Mouse (Mus musculus) left cerebral cortex, postnatal 25 days (tissue): Measurements from ENCODE around the gene Gm13279. TPM values are rescaled to one million over a fixed set of nuclear protein-coding genes. Genes with fewer than 3 reads are reported as not detected.
A peak's percentile ranks its signal among the peaks of the same experiment; 100 is the strongest.
"Not testable (repeated sequence)": the region's sequence is repeated elsewhere in the genome, so short reads cannot be mapped to it uniquely, and the experiment has no call there.

Experiments
- DNase-seq, 2 experiments: peaks; one replicate each; pipeline ENCODE4 v3.0.0; 2022; ENCODE audit warnings: low spot score in 2 of 2, mixed read lengths in 1 of 2
- intact Hi-C: fragments of 180-260 bp; cut with DNase I; formaldehyde crosslinking; loops from one replicate; pipeline ENCODE4 v1.15.1; 2025
- total RNA-seq, 2 experiments: library from RNA; stranded (reverse); gene quantifications; 2 replicates each; pipeline ENCODE4 v1.2.3; 2021

Gene Gm13279
- total RNA-seq, 2 experiments from 2014 or later = not detected

GRCm38 (mm10) chr4:88791250-88791649 lies 5.9 kb upstream of the Gm13279 start, which contains the start of gene Gm13278:
Gene Gm13278, plus strand, starts transcription at chr4:88791550.
- intact Hi-C loops, DNase-seq: not testable (repeated sequence)

GRCm38 (mm10) chr4:88793936-88794675 lies 3.1 kb upstream of the Gm13279 start, which contains the start of gene Gm13275:
Gene Gm13275, plus strand, starts transcription at chr4:88794487.
- DNase-seq = peak; percentile 32 to 41
- intact Hi-C loops = not testable (repeated sequence)

DNA sequence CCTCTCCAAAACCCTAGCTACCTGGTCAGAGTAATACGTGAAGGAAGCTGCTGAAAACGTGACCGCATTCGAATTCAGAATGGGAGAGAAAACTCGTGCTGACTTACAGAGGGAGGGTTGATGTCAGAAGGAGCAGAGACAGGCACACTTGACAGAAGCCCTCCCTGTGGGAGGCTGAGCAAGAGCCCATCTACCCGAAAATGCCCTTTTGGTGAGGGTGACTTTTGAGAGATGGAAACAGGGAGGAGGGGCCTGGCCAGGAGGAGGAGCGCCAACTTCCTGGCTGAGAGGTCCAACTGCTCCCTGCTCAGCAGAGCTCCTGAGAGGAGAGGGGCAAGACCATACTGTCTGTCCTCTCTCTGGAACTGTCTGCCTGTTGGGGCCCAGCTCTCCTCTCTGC lies 2.2 kb downstream of the Gm13279 start, which contains the start of gene Gm13285:
Gm13285 (plus strand) TSS at position 301 of the 400 bp plus-strand sequence.
- intact Hi-C loops, DNase-seq: not testable (repeated sequence)

- DNase-seq, intact Hi-C loops: not testable (repeated sequence)
These were observed 5.8 kb downstream of the Gm13279 start, which contains the start of gene Gm13287 for GRCm38 (mm10) chr4:88802954-88803353. Gene Gm13287, plus strand, starts transcription at chr4:88803254.

GRCm38 (mm10) chr4:88805231-88805630 lies 8.0 kb downstream of the Gm13279 start, which contains the start of gene Gm13288:
Gene Gm13288, plus strand, starts transcription at chr4:88805531.
- DNase-seq = not testable (repeated sequence)

DNA sequence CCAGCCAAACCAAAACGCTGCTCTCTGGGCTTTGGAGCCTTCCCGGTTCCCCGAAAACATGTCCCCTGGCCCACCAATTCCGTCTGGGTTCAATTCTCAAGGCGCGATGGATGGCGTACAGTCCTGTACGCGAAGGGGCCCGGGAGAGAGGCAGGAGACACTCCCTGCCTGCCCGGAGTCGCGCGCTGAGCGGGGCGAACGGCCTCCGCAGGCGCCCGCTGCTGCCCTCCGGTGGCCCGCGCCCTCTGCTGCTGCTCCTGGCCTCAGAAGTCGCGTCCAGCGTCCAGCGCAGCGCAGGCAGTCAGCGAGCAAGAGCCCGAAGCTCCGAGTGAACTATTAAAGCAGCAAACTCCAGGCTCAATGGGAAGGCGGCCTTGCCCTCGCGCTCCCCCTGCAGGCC lies 8.6 kb downstream of the Gm13279 start:
- DNase-seq, intact Hi-C loops: not testable (repeated sequence)

More at GRCm38 (mm10) chr4:88805231-88805630, 8.0 kb downstream of the Gm13279 start, which contains the start of gene Gm13288:
- intact Hi-C loops = not testable (repeated sequence)

- intact Hi-C loops = no loop called here
These were observed 18.7 kb downstream of the Gm13279 start, which contains the start of gene Ifna7 for GRCm38 (mm10) chr4:88815928-88816327. Gene Ifna7, plus strand, starts transcription at chr4:88816228.

GRCm38 (mm10) chr4:88819659-88820058 lies 22.5 kb downstream of the Gm13279 start, which contains the start of gene Ifna11:
Gene Ifna11, plus strand, starts transcription at chr4:88819959.
- DNase-seq = no peak
- intact Hi-C loops = no loop called here

More at GRCm38 (mm10) chr4:88815928-88816327, 18.7 kb downstream of the Gm13279 start, which contains the start of gene Ifna7:
- no peak for DNase-seq

GRCm38 (mm10) chr4:88822995-88823394 lies 25.8 kb downstream of the Gm13279 start:
- DNase-seq = peak in 1 of 2 experiments; percentile 19
- intact Hi-C loops = no loop called here

- intact Hi-C loops, DNase-seq: not testable (repeated sequence)
These were observed 29.9 kb downstream of the Gm13279 start, which contains the start of gene Ifna6 for GRCm38 (mm10) chr4:88827116-88827515. Gene Ifna6, plus strand, starts transcription at chr4:88827416.

DNA sequence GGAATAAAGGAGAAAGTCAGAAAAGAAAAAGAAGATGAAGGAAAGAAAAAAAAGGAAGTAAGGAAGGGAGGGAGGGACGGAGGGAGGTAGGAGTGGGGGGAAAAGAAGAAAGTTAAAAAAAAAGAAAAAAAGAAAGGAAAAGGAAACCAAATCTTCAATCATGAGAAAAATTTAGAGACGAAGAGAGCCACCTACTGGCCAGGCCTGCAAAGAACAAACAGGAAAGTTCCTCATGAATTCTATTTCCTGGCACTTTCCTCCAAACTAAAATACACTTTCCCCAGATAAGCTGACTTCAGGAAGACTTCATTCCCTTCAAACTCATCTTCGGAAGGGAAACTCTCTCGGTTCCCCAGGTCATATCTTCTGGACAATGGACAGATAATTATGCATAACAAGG lies 33.3 kb downstream of the Gm13279 start:
- peak in 1 of 2 experiments; percentile 31 for DNase-seq
- intact Hi-C loops = no loop called here

DNA sequence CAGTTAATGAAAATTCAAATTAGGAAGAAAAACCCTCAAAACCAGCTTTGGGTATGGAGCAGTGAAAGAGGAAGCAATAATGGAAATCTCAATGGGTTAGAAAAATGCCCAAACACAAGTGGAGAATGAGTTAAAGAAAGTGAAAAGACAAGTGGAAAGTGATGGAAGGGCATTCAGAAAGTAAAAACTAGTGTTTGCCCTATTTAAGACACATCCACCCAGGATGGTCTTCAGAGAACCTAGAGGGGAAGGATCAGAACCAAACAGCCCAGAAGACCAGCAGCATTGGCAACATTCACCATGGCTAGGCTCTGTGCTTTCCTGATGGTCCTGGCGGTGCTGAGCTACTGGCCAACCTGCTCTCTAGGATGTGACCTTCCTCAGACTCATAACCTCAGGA lies 38.0 kb downstream of the Gm13279 start, which contains the start of gene Ifna5:
Ifna5 (plus strand) TSS at position 301 of the 400 bp plus-strand sequence.
- intact Hi-C loops, DNase-seq: not testable (repeated sequence)

DNA sequence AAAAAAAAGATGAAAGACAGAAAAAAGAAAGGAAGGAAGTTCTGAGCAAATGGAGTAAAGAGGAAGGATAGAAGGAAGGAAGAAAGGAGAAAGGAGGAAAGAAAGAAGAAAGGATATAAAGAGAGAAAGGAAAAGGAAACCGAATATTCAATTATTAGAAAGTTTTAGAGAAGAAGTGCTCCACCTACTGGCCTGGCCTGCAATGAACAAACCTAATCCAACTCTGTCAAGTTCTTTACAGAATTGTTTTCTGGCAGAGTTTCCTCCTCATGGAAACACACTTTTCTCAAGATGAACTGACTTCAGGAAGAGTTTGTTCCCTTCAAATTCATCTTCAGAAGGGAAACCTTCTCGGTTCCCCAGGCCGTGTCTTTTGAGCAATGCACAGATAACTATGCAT lies 41.6 kb downstream of the Gm13279 start:
- intact Hi-C loops = no loop called here
- DNase-seq = peak in 1 of 2 experiments; percentile 4

- intact Hi-C loops = no loop called here
- no peak for DNase-seq
These were observed 42.9 kb downstream of the Gm13279 start for GRCm38 (mm10) chr4:88840058-88840457.

DNA sequence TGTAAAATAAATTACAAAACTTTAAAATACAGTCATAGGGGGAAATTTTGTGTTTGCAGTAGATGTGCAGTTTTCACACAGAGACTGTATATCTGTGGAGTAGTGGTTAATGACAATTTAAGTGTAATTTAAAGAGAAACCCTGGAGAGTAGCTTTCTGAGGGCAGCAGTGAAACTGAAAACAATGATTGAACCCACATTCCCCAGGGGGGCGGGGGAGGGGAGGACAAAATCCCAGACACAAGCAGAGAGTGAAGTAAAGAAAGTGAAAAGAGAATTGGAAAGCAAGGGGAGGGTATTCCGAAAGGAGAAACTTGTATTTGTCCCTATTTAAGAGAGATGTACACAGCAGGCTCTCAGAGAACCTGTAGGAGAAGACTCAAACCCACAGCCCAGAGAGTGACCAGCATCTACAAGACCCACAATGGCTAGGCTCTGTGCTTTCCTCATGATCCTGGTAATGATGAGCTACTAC lies 44.3 kb downstream of the Gm13279 start, which contains the start of gene Ifna4:
Ifna4 (plus strand) TSS at position 424 of the 474 bp plus-strand sequence.
- intact Hi-C loops = no loop called here
- no peak for DNase-seq

DNA sequence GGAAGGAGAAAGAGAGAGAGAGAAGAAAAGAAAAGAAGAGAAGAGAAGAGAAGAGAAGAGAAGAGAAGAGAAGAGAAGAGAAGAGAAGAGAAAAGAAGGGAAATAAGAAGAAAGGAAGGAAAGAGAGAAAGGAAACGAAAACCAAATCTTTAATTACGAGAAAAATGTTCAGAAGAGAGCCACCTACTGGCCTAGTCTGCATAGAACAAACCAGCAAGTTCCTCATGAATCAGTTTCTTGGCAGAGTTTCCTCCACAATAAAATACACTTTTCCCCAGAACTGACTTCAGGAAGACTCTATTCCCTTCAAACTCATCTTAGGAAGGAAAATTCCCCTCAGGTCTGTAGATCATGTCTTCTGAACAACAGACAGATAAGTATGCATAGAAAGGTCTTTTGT lies 48.1 kb downstream of the Gm13279 start:
- DNase-seq = no peak
- intact Hi-C loops = no loop called here
